Mouse (Mus musculus) cortical plate, adult 2 months (tissue): ENCODE results near the gene C1qtnf7. TPM values are rescaled to one million over a fixed set of nuclear protein-coding genes. Genes with fewer than 3 reads are reported as not detected.

Experiments
- H3K27ac ChIP-seq: fragments of 200-500 bp; 2 replicates; pipeline ENCODE4 v1.5.1; 2012; ENCODE audit warnings: low read length, control low read depth, inconsistent platforms; ENCODE audit not compliant: insufficient read depth
- H3K4me1 ChIP-seq: fragments of 200-500 bp; 2 replicates; pipeline ENCODE4 v1.6.1; 2011; ENCODE audit warnings: low read length; ENCODE audit not compliant: control insufficient read depth, insufficient read depth
- H3K4me3 ChIP-seq: fragments of 200-500 bp; 2 replicates; pipeline ENCODE4 v1.5.1; 2011; ENCODE audit warnings: mild to moderate bottlenecking, low read length, control low read depth; ENCODE audit not compliant: insufficient read depth
- CTCF ChIP-seq: fragments of 200-500 bp; IDR thresholded peaks from 2 replicates; pipeline ENCODE4 v1.5.1; 2011; ENCODE audit warnings: mild to moderate bottlenecking, control low read depth, low read length; ENCODE audit not compliant: insufficient read depth; ENCODE audit errors: extremely low read depth
- POLR2A ChIP-seq: fragments of 200-500 bp; IDR thresholded peaks from 2 replicates; pipeline ENCODE4 v1.6.1; 2011; ENCODE audit warnings: mild to moderate bottlenecking, low read length, control low read depth; ENCODE audit not compliant: insufficient read depth; ENCODE audit errors: extremely low read depth
- polyA plus RNA-seq: library from polyadenylated mRNA; depleted of rRNA; stranded (reverse); fragments of >200 nt; gene quantifications from 2 replicates; pipeline ENCODE4 v1.2.3, GENCODE M21; 2012

The C1qtnf7 gene
- polyA plus RNA-seq, 1 experiment: 0.92 TPM

- TF ChIP-seq POLR2A (no peak), CTCF (no peak)
- Histone ChIP-seq H3K4me3 (no peak overlapping the region), H3K27ac (no peak overlapping the region), H3K4me1 (no peaks in the 10 kb centered on the region)
Measured at GRCm38 (mm10) chr5:43508470-43508869, 6.9 kb upstream of the C1qtnf7 start.

GRCm38 (mm10) chr5:43508892-43509291 is 6.4 kb upstream of the C1qtnf7 start:
- H3K4me1 ChIP-seq: no peaks in the 10 kb centered on the region
- H3K27ac ChIP-seq: no peak overlapping the region
- TF ChIP-seq CTCF: no peak
- TF ChIP-seq POLR2A: no peak
- no peak overlapping the region for H3K4me3 ChIP-seq

GRCm38 (mm10) chr5:43511126-43511525 is 4.2 kb upstream of the C1qtnf7 start:
- no peak overlapping the region for H3K27ac ChIP-seq
- H3K4me3 ChIP-seq: no peak overlapping the region
- no peak for TF ChIP-seq CTCF
- TF ChIP-seq POLR2A: no peak
- no peaks in the 10 kb centered on the region for H3K4me1 ChIP-seq

DNA sequence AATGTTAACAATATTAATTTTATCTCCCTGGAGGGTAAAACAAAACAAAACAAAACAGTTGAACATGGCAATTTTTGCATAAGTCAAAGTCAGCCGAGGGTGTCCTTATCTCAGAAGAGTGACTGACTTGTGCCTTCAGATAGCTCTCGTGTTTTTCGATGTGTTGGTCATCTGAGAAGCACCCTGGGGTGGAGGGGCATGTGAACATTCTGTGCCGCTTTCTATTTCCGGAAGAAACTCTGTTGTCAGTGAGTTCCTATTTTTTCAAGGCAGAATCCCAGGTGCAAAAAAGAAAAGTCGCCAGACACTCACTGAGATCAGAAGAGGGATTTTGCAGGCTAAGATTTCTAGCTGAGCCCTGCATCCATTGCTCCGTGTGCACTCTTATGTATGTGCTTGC is 1.2 kb downstream of the C1qtnf7 start:
- H3K27ac ChIP-seq: no peak overlapping the region
- H3K4me1 ChIP-seq: no peaks in the 10 kb centered on the region
- no peak for TF ChIP-seq POLR2A
- no peak for TF ChIP-seq CTCF
- H3K4me3 ChIP-seq: no peak overlapping the region

DNA sequence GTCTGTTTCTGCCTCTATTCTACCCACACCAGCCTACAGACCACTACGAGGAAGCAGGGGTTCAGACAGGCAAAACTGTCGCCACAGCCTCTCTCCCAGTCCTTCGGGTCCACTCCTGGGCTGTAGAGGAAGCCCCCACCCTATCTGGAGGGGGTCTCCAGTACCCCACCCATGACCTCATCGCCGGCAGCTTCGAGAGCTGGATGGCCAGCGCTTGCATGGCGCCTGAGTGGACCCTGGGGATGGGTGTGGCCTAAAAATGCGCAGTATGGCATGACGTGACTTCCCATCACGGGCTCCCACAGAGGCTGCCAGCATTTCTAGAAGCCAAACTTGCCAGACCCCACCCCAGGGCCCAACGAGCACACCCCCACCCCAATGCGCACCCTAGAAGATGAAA is 2.0 kb downstream of the C1qtnf7 start:
- Histone ChIP-seq H3K4me1 (no peaks in the 10 kb centered on the region), H3K27ac (no peak overlapping the region), H3K4me3 (no peak overlapping the region)
- no peak for TF ChIP-seq CTCF
- TF ChIP-seq POLR2A: no peak

- no peak overlapping the region for H3K27ac ChIP-seq
- no peak for TF ChIP-seq CTCF
- TF ChIP-seq POLR2A: no peak
- H3K4me3 ChIP-seq: no peak overlapping the region
- no peaks in the 10 kb centered on the region for H3K4me1 ChIP-seq
Measured at GRCm38 (mm10) chr5:43519905-43520304, 4.6 kb downstream of the C1qtnf7 start.

GRCm38 (mm10) chr5:43521369-43521768 is 6.0 kb downstream of the C1qtnf7 start:
- Histone ChIP-seq H3K4me3 (no peak overlapping the region), H3K4me1 (no peaks in the 10 kb centered on the region), H3K27ac (no peak overlapping the region)
- TF ChIP-seq POLR2A (no peak), CTCF (no peak)

- H3K27ac ChIP-seq: no peak overlapping the region
- TF ChIP-seq CTCF (no peak), POLR2A (no peak)
Measured at GRCm38 (mm10) chr5:43522866-43523265, 7.5 kb downstream of the C1qtnf7 start.

DNA sequence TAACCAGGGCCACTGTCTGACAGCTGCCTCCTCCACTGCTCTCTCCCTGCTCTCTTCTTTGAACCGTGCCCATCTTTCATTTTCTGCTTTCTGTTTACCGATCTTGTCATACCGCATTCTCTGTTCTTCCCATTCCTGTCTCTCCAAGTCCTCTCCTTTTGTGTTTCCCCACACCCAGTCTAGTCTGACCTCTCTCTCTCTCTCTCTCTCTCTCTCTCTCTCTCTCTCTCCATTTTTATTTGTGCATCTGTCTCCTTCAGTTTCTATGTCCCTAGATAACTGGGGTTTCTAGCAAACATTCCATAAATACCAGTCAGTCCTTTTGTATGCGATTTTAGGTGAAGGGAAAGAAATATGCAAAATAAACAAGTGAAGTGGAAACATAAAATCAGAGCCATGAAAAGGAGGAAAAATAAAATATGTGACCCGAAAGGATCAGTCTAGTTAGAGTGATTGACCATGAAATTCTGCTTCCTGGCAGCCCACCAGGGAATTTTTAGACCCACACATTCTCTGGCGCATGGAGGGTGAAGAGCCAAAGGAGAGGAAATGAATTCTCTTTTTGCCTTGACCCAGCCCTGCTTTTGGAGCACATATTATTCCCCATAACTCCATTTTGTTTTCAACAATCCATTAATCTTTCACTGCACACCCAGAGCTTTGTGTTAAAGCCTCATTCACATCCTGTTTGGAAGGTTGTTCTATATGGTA is 11.7 kb downstream of the C1qtnf7 start:
- Histone ChIP-seq H3K27ac (no peak overlapping the region), H3K4me1 (no peaks in the 10 kb centered on the region), H3K4me3 (no peak overlapping the region)
- TF ChIP-seq POLR2A (no peak), CTCF (no peak)

More at GRCm38 (mm10) chr5:43522866-43523265, 7.5 kb downstream of the C1qtnf7 start:
- no peaks in the 10 kb centered on the region for H3K4me1 ChIP-seq
- H3K4me3 ChIP-seq: no peak overlapping the region

DNA sequence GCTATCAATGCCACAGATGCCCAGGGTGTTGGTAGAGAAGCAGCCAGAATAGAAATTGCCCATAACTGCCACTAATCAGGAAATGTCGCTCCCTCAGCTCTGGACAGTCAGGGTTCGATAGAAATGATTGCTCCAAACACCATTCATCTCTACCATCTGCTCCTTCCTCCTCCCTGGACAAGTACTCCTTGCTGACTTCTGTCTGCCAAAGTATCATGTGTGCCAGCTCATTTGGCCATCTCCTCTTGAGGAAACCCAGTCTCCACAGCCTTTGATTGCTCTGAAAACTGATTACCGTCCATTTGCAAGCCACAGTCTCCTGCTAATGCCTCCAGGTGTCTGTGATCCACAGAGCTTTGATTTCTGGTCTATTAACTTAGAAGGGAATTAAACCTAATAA is 14.8 kb downstream of the C1qtnf7 start:
- Histone ChIP-seq H3K4me3 (no peak overlapping the region), H3K27ac (no peak overlapping the region), H3K4me1 (no peaks in the 10 kb centered on the region)
- TF ChIP-seq POLR2A: no peak
- no peak for TF ChIP-seq CTCF
